Mouse (Mus musculus) liver, postnatal 0 days (tissue): ENCODE results near the gene Utp18. TPM values are rescaled to one million over a fixed set of nuclear protein-coding genes. Genes with fewer than 3 reads are reported as not detected.
"Not testable (repeated sequence)": the region's sequence is repeated elsewhere in the genome, so short reads cannot be mapped to it uniquely, and the experiment has no call there.

Source experiments
- ATAC-seq: fragments of 200-750 bp; cut with Nextera tagmentation; 2 replicates; pipeline ENCODE4 v1.8.0; 2017; ENCODE audit warnings: mild to moderate bottlenecking, moderate library complexity
- DNase-seq: peaks from one replicate; pipeline ENCODE4 v3.0.0-alpha.2; 2016
- H3K27ac ChIP-seq: fragments of 300-500 bp; sonication (generic); 2 replicates; pipeline ENCODE4 v1.5.1; 2014; ENCODE audit warnings: antibody characterized with exemption, moderate library complexity, mild to moderate bottlenecking, low read depth
- H3K27me3 ChIP-seq: fragments of 300-500 bp; sonication (generic); 2 replicates; pipeline ENCODE4 v1.6.1; 2014; ENCODE audit warnings: low read length, control low read depth, mixed read lengths; ENCODE audit not compliant: insufficient read depth
- H3K36me3 ChIP-seq: fragments of 300-500 bp; sonication (generic); replicated peaks from 2 replicates; pipeline ENCODE4 v1.6.1; 2014; ENCODE audit warnings: mild to moderate bottlenecking, control low read depth, low read length, moderate library complexity, mixed read lengths; ENCODE audit not compliant: insufficient read depth
- H3K4me1 ChIP-seq: fragments of 300-500 bp; sonication (generic); 2 replicates; pipeline ENCODE4 v1.6.1; 2014; ENCODE audit warnings: antibody characterized with exemption, mild to moderate bottlenecking, control low read depth; ENCODE audit not compliant: insufficient read depth
- H3K4me2 ChIP-seq: fragments of 300-500 bp; sonication (generic); 2 replicates; pipeline ENCODE4 v1.6.1; 2014; ENCODE audit warnings: low read depth, mild to moderate bottlenecking, low read length, moderate library complexity, mixed read lengths
- H3K4me3 ChIP-seq: fragments of 300-500 bp; sonication (generic); 2 replicates; pipeline ENCODE4 v1.5.1; 2014; ENCODE audit warnings: low read depth, low read length
- H3K9ac ChIP-seq: fragments of 300-500 bp; sonication (generic); replicated peaks from 2 replicates; pipeline ENCODE4 v1.6.1; 2014; ENCODE audit warnings: mild to moderate bottlenecking, moderate library complexity
- H3K9me3 ChIP-seq: fragments of 300-500 bp; sonication (generic); 2 replicates; pipeline ENCODE4 v1.6.1; 2016; ENCODE audit warnings: mild to moderate bottlenecking, control low read depth, low read length, mixed read lengths
- CTCF ChIP-seq: sonication (generic); IDR thresholded peaks from 2 replicates; pipeline ENCODE4 v1.5.1; 2016; ENCODE audit warnings: antibody characterized with exemption, low read depth
- EP300 ChIP-seq: IDR thresholded peaks from 2 replicates; pipeline ENCODE4 v1.6.1; 2016; ENCODE audit warnings: antibody characterized with exemption, low read depth, mild to moderate bottlenecking
- WGBS: fragments of 180-500 bp; shearing (Covaris S2); extraction: QIAGEN DNeasy Blood & Tissue Kit; methylation state at CpG from one replicate; pipeline ENCODE4 v1.1.7; 2014; ENCODE audit not compliant: insufficient replicate concordance; 5-methylcytosine and 5-hydroxymethylcytosine counted together
- polyA plus RNA-seq: library from polyadenylated mRNA; unstranded; fragments of >200 nt; fragmentation: Nextera tagmentation; extraction: Ambion mirVana; gene quantifications from 2 replicates; pipeline ENCODE4 v1.2.1, GENCODE M21; 2015

Gene Utp18
- polyA plus RNA-seq = 9.1 and 9.9 TPM in 2 replicates

- Histone ChIP-seq H3K36me3 (peaks cover 15% of the 10 kb centered on the region), H3K4me3 (peak within 1 kb of the TSS; percentile 96), H3K27ac (peak within 1 kb of the TSS; percentile 97), H3K27me3 (no peaks in the 10 kb centered on the region), H3K9me3 (no peaks in the 10 kb centered on the region), H3K9ac (peak within 1 kb of the TSS; percentile 97), H3K4me1 (peaks cover 17% of the 10 kb centered on the region), H3K4me2 (peak within 1 kb of the TSS; percentile 99)
- DNase-seq = peak; percentile 99
- TF ChIP-seq EP300 (peak; percentile 68; the same call in 1 of the 2 replicates), CTCF (no peak)
- under 1% methylated on average over 78 of the region's 83 CpGs for WGBS
- peak; percentile 95 for ATAC-seq
Measured at GRCm38 (mm10) chr11:93885572-93886410, at the start of gene Utp18, which contains the start of gene Mbtd1. Utp18 (minus strand) TSS chr11:93885766. Mbtd1 (plus strand) TSS chr11:93885852.

- no peak for ATAC-seq
- H3K27ac ChIP-seq = no peak overlapping the region
- no peak for DNase-seq
- H3K9me3 ChIP-seq = no peaks in the 10 kb centered on the region
- no peak overlapping the region for H3K4me2 ChIP-seq
- TF ChIP-seq CTCF = peak; percentile 27; the same call in 1 of the 2 replicates
- no peak for TF ChIP-seq EP300
- H3K4me1 ChIP-seq = no peaks in the 10 kb centered on the region
- peaks cover 49% of the 10 kb centered on the region for H3K36me3 ChIP-seq
- no peak overlapping the region for H3K4me3 ChIP-seq
- H3K27me3 ChIP-seq = no peaks in the 10 kb centered on the region
- no peak overlapping the region for H3K9ac ChIP-seq
Measured at GRCm38 (mm10) chr11:93929106-93929505, 43.5 kb upstream of the Utp18 start.

- 91% methylated on average over 2 of the region's 2 CpGs for WGBS
- ATAC-seq, H3K4me3 ChIP-seq, DNase-seq, H3K9ac ChIP-seq, H3K9me3 ChIP-seq, H3K4me2 ChIP-seq, H3K27me3 ChIP-seq, H3K4me1 ChIP-seq, H3K27ac ChIP-seq: not testable (repeated sequence)
- peaks cover 55% of the 10 kb centered on the region for H3K36me3 ChIP-seq
Measured at GRCm38 (mm10) chr11:93915019-93915418, 29.5 kb upstream of the Utp18 start.

- Histone ChIP-seq H3K27me3 (no peaks in the 10 kb centered on the region), H3K27ac (no peak overlapping the region), H3K36me3 (peaks cover 54% of the 10 kb centered on the region), H3K9me3 (no peaks in the 10 kb centered on the region), H3K4me3 (no peak overlapping the region), H3K9ac (no peak overlapping the region), H3K4me1 (peaks cover 4% of the 10 kb centered on the region; the same call in 1 of the 2 replicates), H3K4me2 (no peak overlapping the region)
- TF ChIP-seq CTCF (no peak), EP300 (no peak)
- WGBS = 85% methylated on average over 3 of the region's 3 CpGs
- DNase-seq (no peak), ATAC-seq (no peak)
Measured at GRCm38 (mm10) chr11:93911603-93912002, 26.0 kb upstream of the Utp18 start.

- WGBS = 79% methylated on average over 9 of the region's 9 CpGs
Measured at GRCm38 (mm10) chr11:93908829-93909228, 23.3 kb upstream of the Utp18 start.

GRCm38 (mm10) chr11:93907839-93908238, 22.3 kb upstream of the Utp18 start:
- TF ChIP-seq EP300 (no peak), CTCF (no peak)

More at GRCm38 (mm10) chr11:93908829-93909228, 23.3 kb upstream of the Utp18 start:
- DNase-seq (no peak), ATAC-seq (no peak)
- no peak overlapping the region for H3K9ac ChIP-seq
- H3K4me1 ChIP-seq = peaks cover 4% of the 10 kb centered on the region; the same call in 1 of the 2 replicates
- H3K27me3 ChIP-seq = no peaks in the 10 kb centered on the region
- no peaks in the 10 kb centered on the region for H3K9me3 ChIP-seq
- H3K4me2 ChIP-seq = no peak overlapping the region
- H3K27ac ChIP-seq = no peak overlapping the region
- H3K36me3 ChIP-seq = peaks cover 51% of the 10 kb centered on the region
- TF ChIP-seq EP300 (no peak), CTCF (no peak)
- no peak overlapping the region for H3K4me3 ChIP-seq

More at GRCm38 (mm10) chr11:93907839-93908238, 22.3 kb upstream of the Utp18 start:
- Histone ChIP-seq H3K27ac (no peak overlapping the region), H3K27me3 (no peaks in the 10 kb centered on the region), H3K4me2 (no peak overlapping the region), H3K4me3 (no peak overlapping the region), H3K9ac (no peak overlapping the region), H3K36me3 (peaks cover 44% of the 10 kb centered on the region), H3K9me3 (no peaks in the 10 kb centered on the region), H3K4me1 (peaks cover 4% of the 10 kb centered on the region; the same call in 1 of the 2 replicates)
- DNase-seq (no peak), ATAC-seq (no peak)
- 64% methylated on average over 3 of the region's 3 CpGs for WGBS
